Mouse (Mus musculus) spleen, adult 12 weeks (tissue): ENCODE results near the gene Cdc42ep4.
A peak's percentile ranks its signal among the peaks of the same experiment; 100 is the strongest.

ENCODE experiments used
- DNase-seq: peaks from one replicate; pipeline ENCODE4 v3.0.0; 2022; ENCODE audit warnings: low spot score

Cdc42ep4 gene

GRCm38 (mm10) chr11:113722405-113723090, 29.1 kb downstream of the Cdc42ep4 start:
- DNase-seq: no peak

- no peak for DNase-seq
Observed at GRCm38 (mm10) chr11:113717767-113718424, 33.8 kb downstream of the Cdc42ep4 start.

GRCm38 (mm10) chr11:113716132-113716531, 35.5 kb downstream of the Cdc42ep4 start:
- no peak for DNase-seq

GRCm38 (mm10) chr11:113715078-113715674, 36.5 kb downstream of the Cdc42ep4 start:
- DNase-seq: peak; percentile 22

GRCm38 (mm10) chr11:113711061-113711460, 40.6 kb downstream of the Cdc42ep4 start:
- no peak for DNase-seq

- no peak for DNase-seq
Observed at GRCm38 (mm10) chr11:113710257-113710777, 41.4 kb downstream of the Cdc42ep4 start.

- DNase-seq: no peak
Observed at GRCm38 (mm10) chr11:113709731-113710256, 41.9 kb downstream of the Cdc42ep4 start, which contains the start of gene Cpsf4l. TSS of gene Cpsf4l (minus strand) at chr11:113710017.

- no peak for DNase-seq
Observed at GRCm38 (mm10) chr11:113709272-113709671, 42.4 kb downstream of the Cdc42ep4 start.

GRCm38 (mm10) chr11:113708629-113709213, 43.0 kb downstream of the Cdc42ep4 start:
- DNase-seq: no peak

- DNase-seq: no peak
Observed at GRCm38 (mm10) chr11:113705966-113706652, 45.6 kb downstream of the Cdc42ep4 start.

- DNase-seq: peak; percentile 59
Observed at GRCm38 (mm10) chr11:113703758-113704157, 47.9 kb downstream of the Cdc42ep4 start.

- DNase-seq: no peak
Observed at GRCm38 (mm10) chr11:113699643-113700042, 52.0 kb downstream of the Cdc42ep4 start.

GRCm38 (mm10) chr11:113698013-113698545, 53.6 kb downstream of the Cdc42ep4 start:
- DNase-seq: no peak

- DNase-seq: no peak
Observed at GRCm38 (mm10) chr11:113697571-113697970, 54.1 kb downstream of the Cdc42ep4 start.

- no peak for DNase-seq
Observed at GRCm38 (mm10) chr11:113691851-113692250, 59.8 kb downstream of the Cdc42ep4 start.

GRCm38 (mm10) chr11:113691318-113691717, 60.4 kb downstream of the Cdc42ep4 start:
- DNase-seq: no peak

- no peak for DNase-seq
Observed at GRCm38 (mm10) chr11:113690506-113690905, 61.2 kb downstream of the Cdc42ep4 start.

GRCm38 (mm10) chr11:113687031-113687430, 64.7 kb downstream of the Cdc42ep4 start:
- no peak for DNase-seq

- DNase-seq: no peak
Observed at GRCm38 (mm10) chr11:113684707-113685426, 66.8 kb downstream of the Cdc42ep4 start.

- peak; percentile 95 for DNase-seq
Observed at GRCm38 (mm10) chr11:113683957-113684706, 67.5 kb downstream of the Cdc42ep4 start, which contains the start of the genes Fam104a and D11Wsu47e. TSS of gene Fam104a (minus strand) at chr11:113684155. TSS of gene D11Wsu47e (plus strand) at chr11:113684412.
